Mouse (Mus musculus): ENCODE results near the gene 1700109H08Rik. TPM values are rescaled to one million over a fixed set of nuclear protein-coding genes. Genes with fewer than 3 reads are reported as not detected.

1700109H08Rik gene
- polyA plus RNA-seq, 1 experiment, result 1.5 TPM

DNA sequence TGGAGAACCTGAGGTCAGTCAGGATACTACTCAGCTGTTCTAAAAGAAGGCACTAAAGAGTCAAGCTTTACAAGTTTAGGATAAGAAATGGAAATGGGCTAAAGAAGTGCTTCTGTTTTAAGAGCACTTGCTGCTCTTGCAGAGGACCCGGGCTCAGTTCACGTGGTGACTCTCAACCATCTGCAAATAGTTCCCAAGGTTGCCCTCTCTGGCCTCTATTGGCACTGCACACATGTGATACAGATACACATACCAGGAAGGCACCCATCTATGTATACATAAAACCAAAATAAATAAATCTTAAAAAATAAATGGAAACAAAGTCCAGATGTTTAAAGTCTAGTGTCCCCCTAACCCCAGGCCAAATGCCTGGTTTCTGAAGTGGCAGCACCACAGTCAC, 3.5 kb downstream of the 1700109H08Rik start:
- Histone ChIP-seq H3K36me3 (ENCODE audit: control insufficient read depth, insufficient read depth, low read length) (peaks cover 21% of the 10 kb centered on the region), H3K4me3 (ENCODE audit: insufficient read depth, low read depth, low read length) (no peak overlapping the region), H3K27ac (ENCODE audit: insufficient read depth, low read depth, low read length) (no peak overlapping the region), H3K4me1 (ENCODE audit: control insufficient read depth, insufficient read depth, low read length) (no peaks in the 10 kb centered on the region), H3K27me3 (replicated peaks; ENCODE audit: control insufficient read depth, insufficient read depth, low read length) (no peaks in the 10 kb centered on the region)
- TF ChIP-seq POLR2A (IDR thresholded peaks at IDR 0.05; ENCODE audit: low read depth, low read length) (no peak), CTCF (conservative IDR thresholded peaks at IDR 0.05; ENCODE audit: insufficient read depth, insufficient read length, low read depth, low read length) (no peak)
- no peak for DNase-seq
- WGBS, result 95% methylated on average over 2 of the region's 2 CpGs

DNA sequence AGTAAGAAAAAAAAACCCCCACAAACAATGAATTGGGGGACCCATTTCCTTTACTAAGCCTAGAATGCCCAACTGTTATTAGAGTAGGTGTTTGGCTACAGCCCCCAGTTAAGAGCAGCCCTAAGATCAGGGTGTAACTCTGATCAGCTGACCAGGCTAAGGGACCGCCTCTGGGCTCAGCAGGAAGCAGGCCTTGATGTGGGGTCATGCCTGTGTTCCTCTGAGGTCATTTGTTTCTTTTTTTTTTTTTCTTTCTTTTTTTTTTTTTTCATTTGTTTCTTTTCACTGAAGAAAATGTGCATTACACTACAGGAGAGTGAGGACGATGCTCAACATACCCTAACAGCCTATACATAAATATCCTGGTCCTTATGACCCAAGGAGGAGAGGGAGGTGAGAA, 6.6 kb downstream of the 1700109H08Rik start:
- DNase-seq, result no peak
- Histone ChIP-seq H3K4me1 (ENCODE audit: control insufficient read depth, insufficient read depth, low read length) (no peaks in the 10 kb centered on the region), H3K36me3 (ENCODE audit: control insufficient read depth, insufficient read depth, low read length) (peaks cover 15% of the 10 kb centered on the region), H3K27ac (ENCODE audit: insufficient read depth, low read depth, low read length) (no peak overlapping the region), H3K4me3 (ENCODE audit: insufficient read depth, low read depth, low read length) (no peak overlapping the region), H3K27me3 (replicated peaks; ENCODE audit: control insufficient read depth, insufficient read depth, low read length) (no peaks in the 10 kb centered on the region)
- WGBS, result 93% methylated on average over 2 of the region's 2 CpGs
- TF ChIP-seq CTCF (conservative IDR thresholded peaks at IDR 0.05; ENCODE audit: insufficient read depth, insufficient read length, low read depth, low read length), result no peak
- no peak for TF ChIP-seq POLR2A (IDR thresholded peaks at IDR 0.05; ENCODE audit: low read depth, low read length)

DNA sequence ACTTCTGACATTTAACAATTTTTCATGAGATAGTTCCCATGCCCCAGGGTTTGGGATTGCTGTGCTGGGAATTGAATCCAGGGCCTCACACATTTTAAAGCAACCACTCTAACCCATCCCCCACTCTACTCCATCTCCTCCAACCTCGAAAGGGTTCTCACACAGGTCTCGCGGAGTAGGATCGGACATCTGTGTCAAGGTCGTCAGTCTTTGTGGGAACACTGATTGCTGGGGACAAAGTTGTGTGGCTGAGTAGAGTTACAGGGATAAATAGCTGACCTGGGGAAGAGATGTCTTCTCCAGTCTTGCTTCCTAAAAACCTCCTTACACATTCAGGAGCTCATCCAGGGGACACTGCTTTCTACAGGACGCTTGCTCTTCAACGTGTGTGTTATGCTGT, 7.7 kb downstream of the 1700109H08Rik start:
- WGBS, result 93% methylated on average over 7 of the region's 7 CpGs
- no peak for DNase-seq
- H3K4me3 ChIP-seq (ENCODE audit: insufficient read depth, low read depth, low read length), result no peak overlapping the region
- no peaks in the 10 kb centered on the region for H3K27me3 ChIP-seq (replicated peaks; ENCODE audit: control insufficient read depth, insufficient read depth, low read length)
- H3K36me3 ChIP-seq (ENCODE audit: control insufficient read depth, insufficient read depth, low read length), result peaks cover 8% of the 10 kb centered on the region
- H3K27ac ChIP-seq (ENCODE audit: insufficient read depth, low read depth, low read length), result no peak overlapping the region
- H3K4me1 ChIP-seq (ENCODE audit: control insufficient read depth, insufficient read depth, low read length), result no peaks in the 10 kb centered on the region
- no peak for TF ChIP-seq CTCF (conservative IDR thresholded peaks at IDR 0.05; ENCODE audit: insufficient read depth, insufficient read length, low read depth, low read length)
- TF ChIP-seq POLR2A (IDR thresholded peaks at IDR 0.05; ENCODE audit: low read depth, low read length), result no peak

DNA sequence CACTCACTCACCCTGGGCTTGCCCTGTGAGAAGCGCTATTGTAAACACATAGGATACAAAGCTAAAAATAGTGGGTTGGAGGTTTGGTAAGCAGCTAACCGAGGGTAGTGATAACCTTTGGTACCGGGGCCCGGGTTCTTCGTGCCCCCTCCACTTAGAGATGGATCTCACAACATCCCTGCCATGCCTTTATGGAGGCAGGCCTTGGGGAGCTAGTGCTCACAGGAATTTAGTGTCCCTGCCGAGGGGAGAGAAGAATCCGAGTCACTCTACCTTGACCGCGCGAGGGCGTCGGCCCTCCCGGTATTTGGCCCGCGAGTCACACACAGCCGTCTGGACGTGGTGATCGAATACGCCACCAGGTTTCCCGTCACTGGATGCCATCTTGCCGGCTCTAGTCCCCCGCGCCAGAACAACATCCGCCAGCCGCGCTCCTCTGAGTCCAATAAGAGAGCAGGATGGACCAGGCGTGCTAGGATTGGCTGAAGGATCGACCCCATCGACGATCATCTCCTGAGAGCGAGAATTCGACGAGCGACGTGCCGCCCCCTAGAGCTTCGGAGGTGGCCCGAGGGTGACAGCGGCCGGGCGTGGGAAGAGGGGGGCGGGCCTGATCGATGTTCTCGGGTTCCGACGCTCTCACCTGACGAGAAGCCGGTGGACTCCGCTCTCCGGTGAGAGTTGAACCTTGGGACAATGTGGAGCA, 24.5 kb downstream of the 1700109H08Rik start, which contains the start of gene Pex1:
Gene Pex1, plus strand, starts transcription at position 374 of the 706 bp plus-strand sequence.
- no peaks in the 10 kb centered on the region for H3K36me3 ChIP-seq (ENCODE audit: control insufficient read depth, insufficient read depth, low read length)
- H3K4me1 ChIP-seq (ENCODE audit: control insufficient read depth, insufficient read depth, low read length), result 0 out of 2 replicates have a peak, but pooled peaks cover 6% of the 10 kb centered on the region
- H3K4me3 ChIP-seq (ENCODE audit: insufficient read depth, low read depth, low read length), result peak within 1 kb of the TSS; percentile 86
- no peaks in the 10 kb centered on the region for H3K27me3 ChIP-seq (replicated peaks; ENCODE audit: control insufficient read depth, insufficient read depth, low read length)
- DNase-seq, result peak; percentile 98
- peak within 1 kb of the TSS; percentile 84 for H3K27ac ChIP-seq (ENCODE audit: insufficient read depth, low read depth, low read length)
- TF ChIP-seq POLR2A (IDR thresholded peaks at IDR 0.05; ENCODE audit: low read depth, low read length), result no peak
- TF ChIP-seq CTCF (conservative IDR thresholded peaks at IDR 0.05; ENCODE audit: insufficient read depth, insufficient read length, low read depth, low read length), result peak; percentile 45
- under 1% methylated on average over 50 of the region's 50 CpGs for WGBS

DNA sequence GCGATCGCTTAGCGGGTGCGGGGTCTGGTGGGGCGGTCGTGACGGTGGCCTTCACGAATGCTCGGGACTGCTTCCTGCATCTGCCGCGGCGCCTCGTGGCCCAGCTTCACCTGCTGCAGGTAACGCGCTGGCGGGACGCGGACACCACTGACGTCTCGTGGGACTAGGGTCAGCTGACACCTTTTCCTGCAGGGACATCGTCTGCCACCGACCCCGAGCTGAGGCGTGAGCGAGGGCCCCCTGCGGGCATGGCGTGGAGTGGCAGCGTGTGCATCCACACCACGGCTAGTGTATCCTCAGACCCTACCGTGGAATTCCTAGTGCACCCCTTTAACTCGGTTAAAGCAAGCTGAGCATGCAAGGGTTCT, 25.0 kb downstream of the 1700109H08Rik start, which contains the start of gene Rbm48:
Gene Rbm48, minus strand, starts transcription at position 187 of the 368 bp plus-strand sequence.
- H3K27ac ChIP-seq (ENCODE audit: insufficient read depth, low read depth, low read length), result peak within 1 kb of the TSS; percentile 84
- H3K27me3 ChIP-seq (replicated peaks; ENCODE audit: control insufficient read depth, insufficient read depth, low read length), result no peaks in the 10 kb centered on the region
- H3K4me3 ChIP-seq (ENCODE audit: insufficient read depth, low read depth, low read length), result peak within 1 kb of the TSS; percentile 86
- H3K36me3 ChIP-seq (ENCODE audit: control insufficient read depth, insufficient read depth, low read length), result no peaks in the 10 kb centered on the region
- TF ChIP-seq CTCF (conservative IDR thresholded peaks at IDR 0.05; ENCODE audit: insufficient read depth, insufficient read length, low read depth, low read length) (peak; percentile 70), POLR2A (IDR thresholded peaks at IDR 0.05; ENCODE audit: low read depth, low read length) (no peak)
- H3K4me1 ChIP-seq (ENCODE audit: control insufficient read depth, insufficient read depth, low read length), result 0 out of 2 replicates have a peak, but pooled peaks cover 6% of the 10 kb centered on the region
- peak; percentile 88 for DNase-seq
- WGBS, result under 1% methylated on average over 31 of the region's 31 CpGs

DNA sequence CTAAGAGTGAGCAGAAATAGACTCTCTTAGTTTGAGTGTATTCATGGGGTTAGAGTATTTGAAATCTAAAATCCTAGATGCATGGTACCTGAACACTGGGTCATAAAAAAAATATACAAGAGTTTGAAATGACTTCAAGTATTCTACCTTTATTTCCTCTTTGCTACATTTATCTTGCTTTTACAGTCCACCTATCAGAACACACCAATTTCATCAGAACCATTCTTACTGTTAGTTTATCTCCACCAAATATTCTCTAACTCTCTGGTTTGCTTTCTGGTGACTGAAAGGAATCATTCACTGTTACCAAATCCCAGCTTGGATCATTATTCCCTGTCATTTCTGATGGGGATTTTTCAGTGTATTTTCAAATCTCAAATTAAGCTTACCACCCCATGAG, 25.8 kb downstream of the 1700109H08Rik start:
- H3K27me3 ChIP-seq (replicated peaks; ENCODE audit: control insufficient read depth, insufficient read depth, low read length), result no peaks in the 10 kb centered on the region
- H3K4me1 ChIP-seq (ENCODE audit: control insufficient read depth, insufficient read depth, low read length), result 0 out of 2 replicates have a peak, but pooled peaks cover 6% of the 10 kb centered on the region
- H3K27ac ChIP-seq (ENCODE audit: insufficient read depth, low read depth, low read length), result no peak overlapping the region
- no peaks in the 10 kb centered on the region for H3K36me3 ChIP-seq (ENCODE audit: control insufficient read depth, insufficient read depth, low read length)
- DNase-seq, result no peak
- TF ChIP-seq POLR2A (IDR thresholded peaks at IDR 0.05; ENCODE audit: low read depth, low read length) (no peak), CTCF (conservative IDR thresholded peaks at IDR 0.05; ENCODE audit: insufficient read depth, insufficient read length, low read depth, low read length) (no peak)
- no peak overlapping the region for H3K4me3 ChIP-seq (ENCODE audit: insufficient read depth, low read depth, low read length)

DNA sequence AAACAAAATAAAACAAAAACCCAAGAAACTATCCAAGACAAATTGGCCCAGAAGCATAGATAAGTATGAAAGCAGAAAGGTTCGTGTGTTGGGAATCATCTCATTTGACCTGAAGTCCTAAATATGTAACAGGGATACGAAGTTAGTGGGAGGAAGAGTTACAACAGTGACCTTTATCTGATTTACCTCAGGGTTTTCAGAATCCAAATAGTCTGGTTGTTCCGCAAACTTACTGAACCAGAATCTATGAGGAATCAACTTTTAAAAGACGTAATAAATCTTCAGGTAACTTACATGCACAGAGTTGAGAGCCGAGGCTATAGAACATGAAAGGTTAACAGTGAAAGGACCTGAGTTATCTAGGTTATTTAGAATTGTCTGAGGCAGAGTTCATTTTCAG, 27.4 kb downstream of the 1700109H08Rik start:
- 82% methylated on average over 5 of the region's 5 CpGs for WGBS

More for the DNA sequence above, 27.4 kb downstream of the 1700109H08Rik start:
- no peak for DNase-seq
- Histone ChIP-seq H3K4me1 (ENCODE audit: control insufficient read depth, insufficient read depth, low read length) (0 out of 2 replicates have a peak, but pooled peaks cover 6% of the 10 kb centered on the region), H3K27ac (ENCODE audit: insufficient read depth, low read depth, low read length) (no peak overlapping the region), H3K27me3 (replicated peaks; ENCODE audit: control insufficient read depth, insufficient read depth, low read length) (no peaks in the 10 kb centered on the region), H3K4me3 (ENCODE audit: insufficient read depth, low read depth, low read length) (no peak overlapping the region), H3K36me3 (ENCODE audit: control insufficient read depth, insufficient read depth, low read length) (no peaks in the 10 kb centered on the region)
- TF ChIP-seq POLR2A (IDR thresholded peaks at IDR 0.05; ENCODE audit: low read depth, low read length), result no peak
- TF ChIP-seq CTCF (conservative IDR thresholded peaks at IDR 0.05; ENCODE audit: insufficient read depth, insufficient read length, low read depth, low read length), result no peak

All from kidney, adult 2 months (tissue).